Mouse (Mus musculus): ENCODE data around the gene Mrps36. TPM values are rescaled to one million over a fixed set of nuclear protein-coding genes. Genes with fewer than 3 reads are reported as not detected.

The Mrps36 gene
- polyA plus RNA-seq, 2 experiments, result 57.9 to 113 TPM

GRCm38 (mm10) chr13:100774704-100775103, 30.2 kb upstream of the Mrps36 start:
- Histone ChIP-seq H3K4me2 (replicated peaks; ENCODE audit: low read depth, low read length, severe bottlenecking) (peak overlapping the region; percentile 67), H3K4me1 (ENCODE audit: control insufficient read depth, insufficient read depth, low read length) (peaks cover 8% of the 10 kb centered on the region; the same call in 1 of the 2 replicates)
- no peak for DNase-seq (ENCODE audit: low spot score)

GRCm38 (mm10) chr13:100755329-100755728, 10.9 kb upstream of the Mrps36 start:
- H3K27ac ChIP-seq (replicated peaks; ENCODE audit: low read depth, low read length), result no peak overlapping the region
- WGBS, result 92% methylated on average over 2 of the region's 2 CpGs
- no peaks in the 10 kb centered on the region for H3K4me1 ChIP-seq (ENCODE audit: control insufficient read depth, insufficient read depth, low read length)
- H3K9me3 ChIP-seq (ENCODE audit: control insufficient read depth, low read length), result no peaks in the 10 kb centered on the region
- DNase-seq (ENCODE audit: low spot score) (no peak), ATAC-seq (ENCODE audit: low FRiP score, low read depth) (no peak)
- H3K4me2 ChIP-seq (replicated peaks; ENCODE audit: low read depth, low read length, severe bottlenecking), result no peak overlapping the region
- no peak for TF ChIP-seq POLR2A (IDR thresholded peaks at IDR 0.05; ENCODE audit: borderline replicate concordance, extremely low read depth, insufficient read depth, insufficient read length)
- H3K36me3 ChIP-seq (ENCODE audit: control insufficient read depth, insufficient read depth, low read length), result peaks cover 8% of the 10 kb centered on the region; the same call in 1 of the 2 replicates
- no peak overlapping the region for H3K9ac ChIP-seq (ENCODE audit: low read depth, low read length, severe bottlenecking)
- H3K27me3 ChIP-seq (ENCODE audit: control insufficient read depth, insufficient read depth, low read length), result no peaks in the 10 kb centered on the region
- H3K4me3 ChIP-seq (replicated peaks; ENCODE audit: low read length), result no peak overlapping the region

More at GRCm38 (mm10) chr13:100774704-100775103, 30.2 kb upstream of the Mrps36 start:
- Histone ChIP-seq H3K9me3 (ENCODE audit: control insufficient read depth, low read length) (no peaks in the 10 kb centered on the region), H3K36me3 (ENCODE audit: control insufficient read depth, insufficient read depth, low read length) (peaks cover 29% of the 10 kb centered on the region), H3K27ac (replicated peaks; ENCODE audit: low read depth, low read length) (no peak overlapping the region), H3K9ac (ENCODE audit: low read depth, low read length, severe bottlenecking) (peak overlapping the region; percentile 67; the same call in 1 of the 2 replicates), H3K4me3 (replicated peaks; ENCODE audit: low read length) (peak overlapping the region; percentile 78), H3K27me3 (ENCODE audit: control insufficient read depth, insufficient read depth, low read length) (no peaks in the 10 kb centered on the region)
- TF ChIP-seq POLR2A (IDR thresholded peaks at IDR 0.05; ENCODE audit: borderline replicate concordance, extremely low read depth, insufficient read depth, insufficient read length), result no peak
- ATAC-seq (ENCODE audit: low FRiP score, low read depth), result no peak

GRCm38 (mm10) chr13:100754186-100754585, 9.7 kb upstream of the Mrps36 start:
- DNase-seq (ENCODE audit: low spot score) (no peak), ATAC-seq (ENCODE audit: low FRiP score, low read depth) (no peak)
- TF ChIP-seq POLR2A (IDR thresholded peaks at IDR 0.05; ENCODE audit: borderline replicate concordance, extremely low read depth, insufficient read depth, insufficient read length), result no peak
- no peaks in the 10 kb centered on the region; the same call in 1 of the 2 replicates for H3K36me3 ChIP-seq (ENCODE audit: control insufficient read depth, insufficient read depth, low read length)
- no peak overlapping the region for H3K27ac ChIP-seq (replicated peaks; ENCODE audit: low read depth, low read length)
- H3K9me3 ChIP-seq (ENCODE audit: control insufficient read depth, low read length), result no peaks in the 10 kb centered on the region
- 67% methylated on average over 4 of the region's 4 CpGs for WGBS
- H3K4me1 ChIP-seq (ENCODE audit: control insufficient read depth, insufficient read depth, low read length), result no peaks in the 10 kb centered on the region
- no peak overlapping the region for H3K4me2 ChIP-seq (replicated peaks; ENCODE audit: low read depth, low read length, severe bottlenecking)
- H3K9ac ChIP-seq (ENCODE audit: low read depth, low read length, severe bottlenecking), result no peak overlapping the region
- no peak overlapping the region for H3K4me3 ChIP-seq (replicated peaks; ENCODE audit: low read length)
- H3K27me3 ChIP-seq (ENCODE audit: control insufficient read depth, insufficient read depth, low read length), result no peaks in the 10 kb centered on the region

GRCm38 (mm10) chr13:100753011-100753410, 8.6 kb upstream of the Mrps36 start:
- TF ChIP-seq POLR2A (IDR thresholded peaks at IDR 0.05; ENCODE audit: borderline replicate concordance, extremely low read depth, insufficient read depth, insufficient read length), result no peak
- H3K27me3 ChIP-seq (ENCODE audit: control insufficient read depth, insufficient read depth, low read length), result no peaks in the 10 kb centered on the region
- no peak overlapping the region for H3K4me3 ChIP-seq (replicated peaks; ENCODE audit: low read length)
- H3K36me3 ChIP-seq (ENCODE audit: control insufficient read depth, insufficient read depth, low read length), result no peaks in the 10 kb centered on the region
- WGBS, result 78% methylated on average over 6 of the region's 6 CpGs
- DNase-seq (ENCODE audit: low spot score), result no peak
- H3K27ac ChIP-seq (replicated peaks; ENCODE audit: low read depth, low read length), result no peak overlapping the region
- H3K9me3 ChIP-seq (ENCODE audit: control insufficient read depth, low read length), result no peaks in the 10 kb centered on the region
- no peaks in the 10 kb centered on the region for H3K4me1 ChIP-seq (ENCODE audit: control insufficient read depth, insufficient read depth, low read length)
- no peak for ATAC-seq (ENCODE audit: low FRiP score, low read depth)
- H3K9ac ChIP-seq (ENCODE audit: low read depth, low read length, severe bottlenecking), result no peak overlapping the region
- H3K4me2 ChIP-seq (replicated peaks; ENCODE audit: low read depth, low read length, severe bottlenecking), result no peak overlapping the region

GRCm38 (mm10) chr13:100752529-100752928, 8.1 kb upstream of the Mrps36 start:
- no peaks in the 10 kb centered on the region for H3K36me3 ChIP-seq (ENCODE audit: control insufficient read depth, insufficient read depth, low read length)
- H3K4me3 ChIP-seq (replicated peaks; ENCODE audit: low read length), result no peak overlapping the region
- H3K27ac ChIP-seq (replicated peaks; ENCODE audit: low read depth, low read length), result no peak overlapping the region
- DNase-seq (ENCODE audit: low spot score) (no peak), ATAC-seq (ENCODE audit: low FRiP score, low read depth) (no peak)
- TF ChIP-seq POLR2A (IDR thresholded peaks at IDR 0.05; ENCODE audit: borderline replicate concordance, extremely low read depth, insufficient read depth, insufficient read length), result no peak
- H3K9ac ChIP-seq (ENCODE audit: low read depth, low read length, severe bottlenecking), result no peak overlapping the region
- H3K9me3 ChIP-seq (ENCODE audit: control insufficient read depth, low read length), result no peaks in the 10 kb centered on the region
- H3K27me3 ChIP-seq (ENCODE audit: control insufficient read depth, insufficient read depth, low read length), result no peaks in the 10 kb centered on the region
- 84% methylated on average over 8 of the region's 8 CpGs for WGBS
- H3K4me2 ChIP-seq (replicated peaks; ENCODE audit: low read depth, low read length, severe bottlenecking), result no peak overlapping the region
- H3K4me1 ChIP-seq (ENCODE audit: control insufficient read depth, insufficient read depth, low read length), result no peaks in the 10 kb centered on the region

GRCm38 (mm10) chr13:100751402-100751801, 6.9 kb upstream of the Mrps36 start:
- H3K9me3 ChIP-seq (ENCODE audit: control insufficient read depth, low read length), result no peaks in the 10 kb centered on the region
- no peaks in the 10 kb centered on the region for H3K27me3 ChIP-seq (ENCODE audit: control insufficient read depth, insufficient read depth, low read length)
- H3K27ac ChIP-seq (replicated peaks; ENCODE audit: low read depth, low read length), result no peak overlapping the region
- DNase-seq (ENCODE audit: low spot score) (no peak), ATAC-seq (ENCODE audit: low FRiP score, low read depth) (no peak)
- H3K4me3 ChIP-seq (replicated peaks; ENCODE audit: low read length), result no peak overlapping the region
- TF ChIP-seq POLR2A (IDR thresholded peaks at IDR 0.05; ENCODE audit: borderline replicate concordance, extremely low read depth, insufficient read depth, insufficient read length), result no peak
- 80% methylated on average over 3 of the region's 3 CpGs for WGBS
- no peak overlapping the region for H3K4me2 ChIP-seq (replicated peaks; ENCODE audit: low read depth, low read length, severe bottlenecking)
- no peak overlapping the region for H3K9ac ChIP-seq (ENCODE audit: low read depth, low read length, severe bottlenecking)
- no peaks in the 10 kb centered on the region for H3K4me1 ChIP-seq (ENCODE audit: control insufficient read depth, insufficient read depth, low read length)
- H3K36me3 ChIP-seq (ENCODE audit: control insufficient read depth, insufficient read depth, low read length), result no peaks in the 10 kb centered on the region
